Mouse (Mus musculus): ENCODE measurements around the gene Slc17a9. TPM values are rescaled to one million over a fixed set of nuclear protein-coding genes. Genes with fewer than 3 reads are reported as not detected.
"Not testable (repeated sequence)": the region's sequence is repeated elsewhere in the genome, so short reads cannot be mapped to it uniquely, and the experiment has no call there.

Gene Slc17a9
- total and polyA plus RNA-seq, 2 experiments from 2014 or later = 0.10 to 0.19 TPM

DNA sequence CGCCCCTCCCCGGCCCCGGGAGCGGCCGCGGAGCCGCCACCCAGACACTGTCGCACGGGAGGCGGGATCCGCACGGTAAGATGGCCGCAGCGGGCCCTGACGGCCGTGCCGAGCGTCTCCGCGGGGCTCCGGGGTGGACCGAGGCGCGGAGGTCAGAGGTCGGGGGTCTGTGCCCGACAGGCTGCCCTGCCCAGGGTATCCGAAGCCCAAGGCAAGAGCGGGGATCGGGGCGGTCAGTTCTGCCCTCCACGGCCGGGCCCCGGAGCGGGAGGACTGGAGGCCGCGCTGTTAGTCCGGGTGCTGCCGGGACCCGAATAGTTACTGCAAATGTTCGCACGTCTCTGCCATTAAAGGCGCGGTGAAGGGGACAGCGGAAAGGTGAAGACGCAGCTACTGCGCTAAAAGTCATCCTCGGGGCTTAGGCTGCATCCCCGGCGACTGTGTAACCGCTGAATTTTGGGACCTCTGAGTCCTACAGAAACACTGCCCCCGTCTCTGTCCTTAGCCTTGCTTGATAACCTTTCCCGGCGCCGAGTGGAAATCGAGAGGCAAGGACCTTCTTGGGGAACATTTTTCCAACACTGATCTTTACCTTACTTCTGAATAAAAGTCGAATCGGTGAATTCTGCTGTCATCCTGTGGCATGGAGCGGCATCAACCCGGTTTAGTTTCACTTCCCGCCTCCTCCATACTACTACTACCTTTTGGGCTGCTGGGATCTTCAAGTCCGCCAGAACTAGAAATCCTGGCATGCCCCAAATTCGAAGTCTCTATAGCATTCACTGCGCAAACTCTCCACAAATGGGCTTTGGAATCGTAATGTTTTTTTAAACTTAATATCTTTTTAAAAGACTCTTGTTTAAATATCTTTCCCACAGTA is 14.5 kb upstream of the Slc17a9 start:
- no peaks in the 10 kb centered on the region for H3K9me3 ChIP-seq (ENCODE audit: low read length)
- peak overlapping the region; percentile 86 for H3K27ac ChIP-seq (ENCODE audit: low read depth, low read length)
- no peak for TF ChIP-seq CTCF (IDR thresholded peaks at IDR 0.05; ENCODE audit: low read depth)
- peak overlapping the region; percentile 100 for H3K4me3 ChIP-seq (ENCODE audit: low read depth, low read length)
- DNase-seq = no peak
- peak overlapping the region; percentile 95 for H3K9ac ChIP-seq
- ATAC-seq = no peak; the same call in 1 of the 2 replicates
- H3K27me3 ChIP-seq (ENCODE audit: insufficient read depth, low read length) = no peaks in the 10 kb centered on the region
- WGBS = 6% methylated on average over 63 of the region's 64 CpGs
- peak overlapping the region; percentile 75 for H3K4me2 ChIP-seq (ENCODE audit: low read depth)
- peaks cover 15% of the 10 kb centered on the region for H3K36me3 ChIP-seq (ENCODE audit: insufficient read depth)
- peaks cover 16% of the 10 kb centered on the region for H3K4me1 ChIP-seq (ENCODE audit: insufficient read depth)

DNA sequence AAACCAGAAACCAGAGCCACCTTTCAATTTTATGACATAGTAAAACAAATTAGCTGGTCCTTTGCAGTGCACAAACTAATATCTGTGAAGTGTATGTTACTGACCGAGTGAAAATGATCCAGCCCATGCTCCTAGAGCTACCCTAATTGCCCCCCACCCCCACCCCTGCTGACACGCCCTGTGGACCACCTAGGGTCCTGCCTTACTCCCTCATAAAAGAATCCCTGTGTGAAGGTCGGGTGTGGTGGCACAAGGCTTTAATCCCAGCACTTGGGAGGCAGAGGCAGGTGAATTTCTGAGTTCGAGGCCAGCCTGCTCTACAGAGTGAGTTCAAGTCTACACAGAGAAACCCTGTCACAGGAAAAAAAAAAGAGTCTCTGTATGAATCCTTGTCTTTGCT is 13.5 kb upstream of the Slc17a9 start:
- peaks cover 16% of the 10 kb centered on the region for H3K4me1 ChIP-seq (ENCODE audit: insufficient read depth)
- H3K27ac ChIP-seq (ENCODE audit: low read depth, low read length) = no peak overlapping the region
- WGBS = 61% methylated on average over 4 of the region's 4 CpGs
- H3K4me2 ChIP-seq (ENCODE audit: low read depth) = peak overlapping the region; percentile 75; the same call in 1 of the 2 replicates
- 0 out of 2 replicates have a peak overlapping the region, but pooled peaks have one; percentile 95 for H3K9ac ChIP-seq
- ATAC-seq = no peak
- H3K9me3 ChIP-seq (ENCODE audit: low read length) = no peaks in the 10 kb centered on the region
- DNase-seq = no peak
- H3K27me3 ChIP-seq (ENCODE audit: insufficient read depth, low read length) = no peaks in the 10 kb centered on the region
- no peak overlapping the region; the same call in 1 of the 2 replicates for H3K4me3 ChIP-seq (ENCODE audit: low read depth, low read length)
- H3K36me3 ChIP-seq (ENCODE audit: insufficient read depth) = peaks cover 19% of the 10 kb centered on the region
- no peak for TF ChIP-seq CTCF (IDR thresholded peaks at IDR 0.05; ENCODE audit: low read depth)

DNA sequence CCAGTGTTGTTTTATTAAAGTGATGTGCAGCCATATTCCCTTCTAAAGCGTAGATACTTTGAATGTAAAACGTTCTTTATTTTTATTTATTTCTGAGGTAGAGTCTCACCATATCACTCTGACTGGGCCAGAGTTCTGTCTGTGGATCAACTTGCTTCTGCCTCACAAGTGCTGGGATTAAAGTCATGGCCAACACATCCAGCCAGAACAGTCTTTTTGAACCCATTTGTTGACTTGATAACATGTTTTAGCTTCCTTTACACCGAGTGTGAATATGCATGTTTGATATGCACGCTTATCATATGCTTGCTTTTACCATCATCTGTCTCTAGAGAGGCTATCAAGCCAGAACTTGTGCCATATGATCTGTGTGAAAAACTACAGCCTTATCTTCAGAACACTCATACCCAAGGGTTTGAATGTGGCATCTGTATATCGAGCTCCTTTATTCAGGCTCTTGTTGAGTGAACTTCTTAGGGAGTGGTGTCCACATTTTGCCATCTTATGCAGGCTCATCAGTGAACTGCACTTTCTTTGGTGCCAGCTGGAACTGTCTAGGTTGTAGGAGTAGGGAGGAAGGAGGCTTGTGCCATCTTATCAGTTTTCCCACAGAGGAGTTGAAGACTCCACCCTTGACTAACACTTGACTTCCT is 12.9 kb upstream of the Slc17a9 start:
- Histone ChIP-seq H3K36me3 (ENCODE audit: insufficient read depth) (peaks cover 26% of the 10 kb centered on the region), H3K4me2 (ENCODE audit: low read depth) (no peak overlapping the region), H3K9me3 (ENCODE audit: low read length) (no peaks in the 10 kb centered on the region), H3K9ac (no peak overlapping the region), H3K27ac (ENCODE audit: low read depth, low read length) (no peak overlapping the region), H3K4me1 (ENCODE audit: insufficient read depth) (peaks cover 16% of the 10 kb centered on the region), H3K27me3 (ENCODE audit: insufficient read depth, low read length) (no peaks in the 10 kb centered on the region), H3K4me3 (ENCODE audit: low read depth, low read length) (no peak overlapping the region)
- DNase-seq = no peak
- WGBS = 87% methylated on average over 5 of the region's 5 CpGs
- no peak for TF ChIP-seq CTCF (IDR thresholded peaks at IDR 0.05; ENCODE audit: low read depth)
- no peak for ATAC-seq

DNA sequence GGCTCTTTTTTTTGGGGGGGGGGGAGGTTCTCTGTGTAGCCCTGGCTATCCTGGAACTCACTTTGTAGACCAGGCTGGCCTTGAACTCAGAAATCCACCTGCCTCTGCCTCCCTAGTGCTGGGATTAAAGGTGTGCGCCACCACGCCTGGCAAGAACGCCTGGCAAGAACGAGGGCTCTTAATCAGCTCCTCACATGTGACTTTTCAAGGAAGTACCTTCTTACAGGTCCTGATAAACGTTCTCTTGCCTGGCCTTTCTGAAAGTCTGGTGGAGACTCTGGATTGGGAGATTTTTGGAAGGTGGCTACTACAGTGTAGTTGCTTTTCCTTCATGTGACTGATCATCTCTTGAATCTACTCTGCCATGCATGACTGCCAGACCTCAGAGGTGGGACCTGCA is 2.3 kb upstream of the Slc17a9 start:
- H3K4me1 ChIP-seq (ENCODE audit: insufficient read depth); ATAC-seq; H3K4me3 ChIP-seq (ENCODE audit: low read depth, low read length); H3K27me3 ChIP-seq (ENCODE audit: insufficient read depth, low read length); H3K27ac ChIP-seq (ENCODE audit: low read depth, low read length); DNase-seq; H3K4me2 ChIP-seq (ENCODE audit: low read depth); H3K9ac ChIP-seq; H3K9me3 ChIP-seq (ENCODE audit: low read length): not testable (repeated sequence)
- H3K36me3 ChIP-seq (ENCODE audit: insufficient read depth) = peaks cover 54% of the 10 kb centered on the region
- WGBS = 96% methylated on average over 5 of the region's 5 CpGs

DNA sequence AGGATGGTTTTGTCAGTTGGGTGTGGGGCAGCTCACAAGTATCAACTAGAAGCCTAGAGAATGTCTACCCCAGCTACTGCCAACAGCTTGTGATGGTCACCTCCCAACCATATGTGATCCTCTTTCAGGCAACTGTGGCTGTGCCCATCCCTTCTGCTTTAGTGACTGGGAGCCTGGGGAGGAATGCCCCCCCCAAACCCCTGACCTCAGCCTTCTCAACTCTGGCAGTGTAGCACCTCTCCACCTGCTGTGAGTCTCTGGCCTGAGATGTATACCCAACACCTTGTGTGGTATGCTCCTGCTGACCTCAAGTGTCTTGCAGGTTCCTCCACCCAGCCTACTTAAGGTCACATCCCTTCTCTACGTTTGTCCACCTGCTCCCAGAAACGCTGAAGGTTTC is 1.2 kb upstream of the Slc17a9 start:
- Histone ChIP-seq H3K9me3 (ENCODE audit: low read length) (no peaks in the 10 kb centered on the region), H3K27me3 (ENCODE audit: insufficient read depth, low read length) (no peaks in the 10 kb centered on the region), H3K36me3 (ENCODE audit: insufficient read depth) (peaks cover 46% of the 10 kb centered on the region), H3K27ac (ENCODE audit: low read depth, low read length) (no peak overlapping the region), H3K4me2 (ENCODE audit: low read depth) (no peak overlapping the region), H3K4me1 (ENCODE audit: insufficient read depth) (no peaks in the 10 kb centered on the region), H3K9ac (no peak overlapping the region), H3K4me3 (ENCODE audit: low read depth, low read length) (no peak overlapping the region)
- DNase-seq (no peak), ATAC-seq (no peak)
- WGBS = 75% methylated on average over 2 of the region's 2 CpGs
- no peak for TF ChIP-seq CTCF (IDR thresholded peaks at IDR 0.05; ENCODE audit: low read depth)

DNA sequence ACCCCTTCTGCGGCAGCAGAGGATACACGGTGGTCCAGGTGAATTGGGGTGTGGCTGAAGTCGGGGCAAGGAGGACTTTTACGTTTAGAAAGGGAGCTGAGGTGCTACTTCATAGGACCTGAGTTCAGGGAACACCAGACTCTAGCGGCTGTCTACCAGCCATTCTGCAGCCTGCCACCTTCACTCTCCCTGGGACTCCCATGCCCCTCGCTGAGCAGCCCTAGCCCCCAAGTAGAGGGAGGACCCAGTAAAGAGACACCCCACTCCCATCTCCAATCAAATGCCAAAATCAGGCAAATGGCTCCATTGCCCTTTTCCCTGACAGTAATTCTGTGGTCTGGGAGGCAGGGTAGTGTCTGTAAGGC is 333 bp downstream of the Slc17a9 start:
- Histone ChIP-seq H3K36me3 (ENCODE audit: insufficient read depth) (peaks cover 34% of the 10 kb centered on the region), H3K27me3 (ENCODE audit: insufficient read depth, low read length) (no peaks in the 10 kb centered on the region), H3K4me2 (ENCODE audit: low read depth) (no peak overlapping the region), H3K4me1 (ENCODE audit: insufficient read depth) (no peaks in the 10 kb centered on the region), H3K9ac (no peak overlapping the region; the same call in 1 of the 2 replicates), H3K9me3 (ENCODE audit: low read length) (no peaks in the 10 kb centered on the region), H3K4me3 (ENCODE audit: low read depth, low read length) (no peak overlapping the region), H3K27ac (ENCODE audit: low read depth, low read length) (no peak overlapping the region)
- ATAC-seq (0 out of 2 replicates have a peak, but pooled peaks have one; percentile 5), DNase-seq (no peak)
- WGBS = 8% methylated on average over 6 of the region's 6 CpGs
- no peak for TF ChIP-seq CTCF (IDR thresholded peaks at IDR 0.05; ENCODE audit: low read depth)

Measured in forebrain, postnatal 0 days (tissue).